Mouse (Mus musculus) ES-E14 (cell line): ENCODE measurements around the gene Mmd2.

ENCODE experiments used
- CHD2 ChIP-seq: IDR thresholded peaks from 2 replicates; pipeline ENCODE4 v1.6.1; 2014; ENCODE audit warnings: mild to moderate bottlenecking, low read depth, low read length, inconsistent platforms
- HCFC1 ChIP-seq: IDR thresholded peaks from 2 replicates; pipeline ENCODE4 v1.6.1; 2012; ENCODE audit warnings: low read length, inconsistent platforms, borderline replicate concordance; ENCODE audit not compliant: insufficient read depth
- MAFK ChIP-seq: IDR thresholded peaks from 2 replicates; pipeline ENCODE4 v1.6.1; 2014; ENCODE audit warnings: mild to moderate bottlenecking, low read depth, low read length, inconsistent platforms; ENCODE audit not compliant: insufficient read depth
- ZC3H11A ChIP-seq: IDR thresholded peaks from 2 replicates; pipeline ENCODE4 v1.6.1; 2012; ENCODE audit warnings: low read depth, mild to moderate bottlenecking, inconsistent platforms, low read length, borderline replicate concordance
- ZNF384 ChIP-seq: IDR thresholded peaks from 2 replicates; pipeline ENCODE4 v1.6.1; 2012; ENCODE audit warnings: low read depth, low read length, inconsistent platforms

DNA sequence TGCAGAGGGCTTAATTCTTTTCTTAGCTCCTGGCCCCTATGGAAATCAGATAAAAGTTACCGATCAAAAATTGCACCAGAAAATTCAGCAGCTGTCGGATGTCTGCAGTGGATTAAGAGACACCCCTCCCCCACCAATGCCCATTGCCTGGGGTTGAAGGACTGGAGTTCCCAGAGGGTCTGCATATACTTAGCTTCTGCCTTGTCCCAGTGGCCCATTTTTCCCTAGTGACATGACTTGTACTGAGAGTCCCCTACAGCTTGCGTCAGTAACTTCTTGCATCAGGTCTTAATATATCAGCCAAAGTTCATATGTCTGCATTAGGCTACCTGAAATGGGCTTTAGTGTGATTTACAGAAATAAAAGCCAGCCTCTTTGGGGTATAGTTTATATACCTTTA is 41.8 kb upstream of the Mmd2 start:
- TF ChIP-seq MAFK (no peak), HCFC1 (no peak), ZC3H11A (no peak), CHD2 (no peak), ZNF384 (no peak)
